Mouse (Mus musculus) embryonic facial prominence, embryonic 14.5 days (tissue): Measurements from ENCODE around the gene Rchy1. TPM values are rescaled to one million over a fixed set of nuclear protein-coding genes. Genes with fewer than 3 reads are reported as not detected.
A peak's percentile ranks its signal among the peaks of the same experiment; 100 is the strongest.

Experiments used
- ATAC-seq: fragments of 200-750 bp; cut with Nextera tagmentation; 2 replicates; pipeline ENCODE4 v1.8.0; 2017; ENCODE audit warnings: low read depth, moderate number of reproducible peaks, moderate TSS enrichment
- DNase-seq: peaks from one replicate; pipeline ENCODE4 v3.0.0-alpha.2; 2015; ENCODE audit warnings: low spot score
- H3K27ac ChIP-seq: fragments of 300-500 bp; sonication (generic); replicated peaks from 2 replicates; pipeline ENCODE4 v1.5.1; 2014; ENCODE audit warnings: low read depth, mild to moderate bottlenecking, low read length, moderate library complexity
- H3K27me3 ChIP-seq: fragments of 300-500 bp; sonication (generic); replicated peaks from 2 replicates; pipeline ENCODE4 v1.6.1; 2014; ENCODE audit warnings: low read length; ENCODE audit not compliant: control insufficient read depth, insufficient read depth
- H3K36me3 ChIP-seq: fragments of 300-500 bp; sonication (generic); 2 replicates; pipeline ENCODE4 v1.6.1; 2014; ENCODE audit warnings: low read length, mixed read lengths; ENCODE audit not compliant: control insufficient read depth, insufficient read depth
- H3K4me1 ChIP-seq: fragments of 300-500 bp; sonication (generic); 2 replicates; pipeline ENCODE4 v1.6.1; 2014; ENCODE audit warnings: antibody characterized with exemption, low read length; ENCODE audit not compliant: control insufficient read depth, insufficient read depth
- H3K4me2 ChIP-seq: fragments of 300-500 bp; sonication (generic); 2 replicates; pipeline ENCODE4 v1.6.1; 2014; ENCODE audit warnings: low read depth, mild to moderate bottlenecking, low read length, moderate library complexity, mixed read lengths
- H3K4me3 ChIP-seq: fragments of 300-500 bp; sonication (generic); 2 replicates; pipeline ENCODE4 v1.5.1; 2014; ENCODE audit warnings: low read depth, mild to moderate bottlenecking, low read length
- H3K9ac ChIP-seq: fragments of 300-500 bp; sonication (generic); 2 replicates; pipeline ENCODE4 v1.6.1; 2014; ENCODE audit warnings: low read depth, mild to moderate bottlenecking, low read length, moderate library complexity, mixed read lengths
- H3K9me3 ChIP-seq: fragments of 300-500 bp; sonication (generic); 2 replicates; pipeline ENCODE4 v1.6.1; 2016; ENCODE audit warnings: low read length; ENCODE audit not compliant: control insufficient read depth
- WGBS: fragments of 180-500 bp; shearing (Covaris S2); extraction: QIAGEN DNeasy Blood & Tissue Kit; methylation state at CpG from one replicate; pipeline ENCODE4 v1.1.7; 2014; 5-methylcytosine and 5-hydroxymethylcytosine counted together
- polyA plus RNA-seq: library from polyadenylated mRNA; unstranded; fragments of >200 nt; fragmentation: Nextera tagmentation; extraction: Ambion mirVana; gene quantifications from 2 replicates; pipeline ENCODE4 v1.2.1, GENCODE M21; 2014

The Rchy1 gene
- 38.7 and 40.4 TPM in 2 replicates for polyA plus RNA-seq

DNA sequence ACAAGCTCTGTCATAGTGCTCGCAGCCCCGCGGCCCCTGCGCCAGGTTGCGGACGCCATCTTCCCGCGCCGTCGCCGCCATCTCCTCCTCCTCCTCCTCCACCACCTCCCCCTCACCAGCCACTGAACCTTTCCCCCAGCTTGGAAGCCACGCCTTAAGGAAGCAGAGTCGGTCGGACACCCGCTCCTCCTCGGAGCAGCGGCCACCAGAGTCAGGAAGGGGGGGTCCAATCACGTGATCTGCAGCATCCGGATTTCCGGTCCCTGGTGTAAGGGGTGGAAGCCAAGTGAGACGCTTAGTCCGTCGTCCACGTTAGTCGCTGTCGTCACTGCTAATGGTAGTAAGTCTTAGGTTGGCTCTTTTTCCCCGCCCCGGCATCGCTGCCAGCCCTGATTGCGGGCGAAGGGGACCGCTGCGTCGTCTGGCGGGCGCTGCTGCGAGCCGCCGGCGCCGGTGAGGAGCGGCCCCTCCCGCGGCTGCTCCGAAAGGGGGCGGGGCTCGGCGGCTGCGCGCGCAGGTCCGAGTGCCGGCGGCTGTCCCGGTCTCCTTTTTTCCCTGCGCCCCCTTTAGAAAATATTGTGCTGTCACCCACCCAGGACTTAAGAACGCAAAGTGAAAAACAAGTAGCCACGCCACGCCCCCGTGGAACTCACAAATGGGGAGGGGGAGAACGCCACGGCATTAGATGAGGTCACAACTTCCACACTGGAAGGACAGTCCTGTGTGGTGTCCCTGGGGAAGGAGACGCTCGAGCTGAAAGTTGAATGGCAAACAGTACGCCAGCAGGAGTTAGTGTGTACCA lies at the start of gene Rchy1:
TSS of gene Rchy1 (minus strand) at position 430 of the 802 bp plus-strand sequence.
- Histone ChIP-seq H3K9ac (peak within 1 kb of the TSS; percentile 80), H3K4me3 (peak within 1 kb of the TSS; percentile 73), H3K27ac (peak within 1 kb of the TSS; percentile 96), H3K4me2 (peak within 1 kb of the TSS; percentile 58), H3K27me3 (no peaks in the 10 kb centered on the region), H3K36me3 (peaks cover 2% of the 10 kb centered on the region; the same call in 1 of the 2 replicates), H3K9me3 (no peaks in the 10 kb centered on the region), H3K4me1 (peaks cover 19% of the 10 kb centered on the region)
- peak; percentile 96 for ATAC-seq
- DNase-seq, result peak; percentile 98
- under 1% methylated on average over 56 of the region's 65 CpGs for WGBS

- Histone ChIP-seq H3K4me1 (no peaks in the 10 kb centered on the region), H3K4me3 (no peak overlapping the region), H3K4me2 (no peak overlapping the region), H3K27ac (no peak overlapping the region), H3K36me3 (no peaks in the 10 kb centered on the region), H3K9ac (no peak overlapping the region), H3K9me3 (no peaks in the 10 kb centered on the region), H3K27me3 (no peaks in the 10 kb centered on the region)
- ATAC-seq (peak; percentile 53; the same call in 1 of the 2 replicates), DNase-seq (peak; percentile 73)
- 58% methylated on average over 7 of the region's 7 CpGs for WGBS
These were observed 48.9 kb upstream of the Rchy1 start for GRCm38 (mm10) chr5:92011756-92012155.

DNA sequence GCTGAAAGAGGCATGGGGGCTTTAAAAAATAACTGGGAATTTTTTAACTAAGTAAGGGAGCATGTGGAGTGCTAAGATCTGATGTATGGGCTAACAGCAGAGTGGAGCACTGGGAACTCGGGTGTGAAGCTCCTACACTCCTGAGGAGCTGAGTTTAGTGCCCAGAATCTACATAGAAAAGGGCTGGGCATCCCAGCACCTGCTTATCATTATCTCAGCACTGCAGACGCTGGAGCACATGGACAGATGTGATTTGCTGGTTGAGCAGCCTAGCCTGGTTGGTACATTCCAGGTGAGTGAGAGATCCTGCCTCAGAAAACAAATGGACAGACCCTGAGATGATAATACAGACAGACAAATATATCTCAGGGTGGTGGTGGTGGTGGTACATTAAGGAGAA lies 47.0 kb upstream of the Rchy1 start:
- Histone ChIP-seq H3K36me3 (no peaks in the 10 kb centered on the region), H3K4me3 (no peak overlapping the region), H3K9ac (no peak overlapping the region), H3K4me2 (no peak overlapping the region), H3K27me3 (no peaks in the 10 kb centered on the region), H3K4me1 (no peaks in the 10 kb centered on the region), H3K9me3 (no peaks in the 10 kb centered on the region), H3K27ac (no peak overlapping the region)
- ATAC-seq (no peak), DNase-seq (no peak)
- 24% methylated on average over 2 of the region's 2 CpGs for WGBS

DNA sequence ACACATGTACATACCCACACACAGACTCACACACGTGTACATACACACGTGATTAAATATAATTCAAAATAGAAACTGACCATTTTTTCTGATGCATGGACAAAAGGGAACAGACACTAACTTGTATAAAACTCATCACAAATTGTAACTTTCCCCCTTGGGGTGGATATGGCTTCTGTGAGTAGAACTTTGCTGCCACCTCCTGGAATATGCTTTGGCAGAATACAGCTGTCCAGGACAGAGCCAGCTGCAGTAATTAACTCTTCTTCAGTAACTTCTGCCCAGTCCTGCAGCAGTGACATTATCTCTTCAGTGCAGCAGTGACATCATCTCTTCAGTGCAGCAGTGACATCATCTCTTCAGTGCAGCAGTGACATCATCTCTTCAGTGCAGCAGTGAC lies 40.1 kb upstream of the Rchy1 start:
- no peak overlapping the region for H3K27ac ChIP-seq
- no peak overlapping the region for H3K4me2 ChIP-seq
- no peaks in the 10 kb centered on the region for H3K27me3 ChIP-seq
- DNase-seq, result peak; percentile 62
- H3K9me3 ChIP-seq, result peaks cover 12% of the 10 kb centered on the region; the same call in 1 of the 2 replicates
- H3K36me3 ChIP-seq, result no peaks in the 10 kb centered on the region
- H3K4me1 ChIP-seq, result no peaks in the 10 kb centered on the region
- H3K9ac ChIP-seq, result no peak overlapping the region
- no peak overlapping the region for H3K4me3 ChIP-seq
- WGBS, result 61% methylated on average over 2 of the region's 2 CpGs
- ATAC-seq, result peak; percentile 68; the same call in 1 of the 2 replicates

GRCm38 (mm10) chr5:92000770-92001169 lies 37.9 kb upstream of the Rchy1 start:
- Histone ChIP-seq H3K9me3 (peaks cover 12% of the 10 kb centered on the region; the same call in 1 of the 2 replicates), H3K27ac (no peak overlapping the region), H3K4me1 (no peaks in the 10 kb centered on the region), H3K4me3 (no peak overlapping the region), H3K9ac (no peak overlapping the region), H3K4me2 (no peak overlapping the region), H3K27me3 (no peaks in the 10 kb centered on the region), H3K36me3 (no peaks in the 10 kb centered on the region)
- ATAC-seq (no peak), DNase-seq (no peak)
- WGBS, result 61% methylated on average over 2 of the region's 2 CpGs

DNA sequence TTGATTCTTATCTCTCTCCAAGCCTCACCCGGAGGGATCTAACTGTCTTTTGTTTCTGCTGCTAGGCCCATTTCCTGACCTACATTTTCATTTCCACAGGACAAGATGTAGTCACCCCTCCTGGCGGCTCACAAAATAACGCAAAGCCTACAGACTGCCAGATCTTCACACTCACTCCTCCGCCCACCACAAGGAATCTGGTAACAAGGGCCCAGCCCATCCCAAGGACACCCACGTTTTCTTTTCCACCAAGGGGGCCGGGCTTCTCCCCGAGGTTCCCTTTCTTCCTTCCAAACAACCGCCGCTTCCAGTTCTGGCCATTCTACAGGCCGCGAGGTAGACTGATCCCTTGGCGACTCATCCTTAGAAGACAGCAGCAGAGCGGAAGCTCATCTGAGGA lies 31.7 kb upstream of the Rchy1 start:
- Histone ChIP-seq H3K4me2 (no peak overlapping the region), H3K36me3 (no peaks in the 10 kb centered on the region), H3K27ac (no peak overlapping the region), H3K9ac (no peak overlapping the region), H3K4me1 (no peaks in the 10 kb centered on the region), H3K9me3 (peaks cover 12% of the 10 kb centered on the region; the same call in 1 of the 2 replicates), H3K4me3 (no peak overlapping the region), H3K27me3 (no peaks in the 10 kb centered on the region)
- ATAC-seq (no peak), DNase-seq (no peak)
- WGBS, result 60% methylated on average over 13 of the region's 13 CpGs

DNA sequence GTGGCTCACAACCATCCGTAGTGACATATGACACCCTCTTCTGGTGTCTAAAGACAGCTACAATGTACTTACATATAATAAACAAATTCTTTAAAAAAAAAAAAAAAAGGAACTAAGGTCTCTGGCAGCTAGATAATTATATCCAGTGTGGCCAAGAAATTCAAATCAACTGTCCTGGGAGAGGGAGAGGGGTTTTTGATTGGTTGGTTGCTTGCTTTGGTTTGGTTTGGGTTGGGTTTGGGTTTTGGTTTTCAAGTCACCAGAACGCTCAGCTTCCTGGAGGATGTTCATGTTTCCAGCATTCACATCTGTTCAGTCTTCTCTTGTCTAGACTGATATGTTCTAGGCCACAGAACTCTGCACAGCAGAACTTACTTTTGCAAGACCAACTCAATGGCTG lies 30.2 kb upstream of the Rchy1 start:
- Histone ChIP-seq H3K36me3 (no peaks in the 10 kb centered on the region), H3K4me2 (no peak overlapping the region), H3K27ac (no peak overlapping the region), H3K9ac (no peak overlapping the region), H3K27me3 (no peaks in the 10 kb centered on the region), H3K4me1 (no peaks in the 10 kb centered on the region), H3K9me3 (no peaks in the 10 kb centered on the region), H3K4me3 (no peak overlapping the region)
- ATAC-seq (no peak), DNase-seq (no peak)
- 84% methylated on average over 2 of the region's 2 CpGs for WGBS

DNA sequence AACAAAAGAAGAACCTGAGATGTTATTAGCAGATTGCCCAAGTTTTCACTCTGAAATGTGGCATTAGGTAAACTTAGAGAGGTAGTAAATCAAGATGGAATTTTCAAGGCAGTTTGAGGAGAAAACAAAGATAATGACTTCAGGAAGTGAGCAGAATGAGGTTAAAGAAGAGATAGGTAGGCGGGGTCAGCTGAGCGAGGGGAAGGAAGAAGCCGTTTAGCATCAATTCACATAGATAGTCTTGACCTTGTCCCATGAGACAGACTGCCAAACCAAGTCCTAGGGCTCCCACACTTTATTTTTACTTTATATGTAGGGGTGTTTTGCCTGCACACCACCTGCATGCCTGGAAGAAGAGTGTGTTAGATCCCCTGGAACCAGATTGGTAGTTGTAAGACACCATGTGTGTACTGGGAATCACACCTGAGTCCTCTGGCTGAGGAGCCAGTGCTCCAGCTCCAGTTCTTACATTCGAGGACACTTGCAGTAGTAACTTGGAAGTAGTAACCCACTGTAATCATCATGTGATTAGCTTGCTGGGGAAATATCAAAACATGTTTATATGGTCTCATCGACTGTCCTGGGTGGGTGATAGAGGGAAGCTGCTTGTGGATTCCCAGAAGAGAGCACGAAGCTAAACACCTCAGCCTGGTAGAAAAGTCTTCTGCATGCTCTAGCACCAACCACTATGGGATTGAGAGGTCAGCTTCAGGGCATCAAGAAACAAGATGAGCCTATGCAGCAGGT lies 28.5 kb upstream of the Rchy1 start:
- no peak overlapping the region for H3K27ac ChIP-seq
- no peak overlapping the region for H3K4me3 ChIP-seq
- no peaks in the 10 kb centered on the region for H3K4me1 ChIP-seq
- no peak overlapping the region for H3K4me2 ChIP-seq
- no peaks in the 10 kb centered on the region for H3K9me3 ChIP-seq
- no peaks in the 10 kb centered on the region for H3K36me3 ChIP-seq
- WGBS, result 80% methylated on average over 6 of the region's 6 CpGs
- H3K9ac ChIP-seq, result no peak overlapping the region
- H3K27me3 ChIP-seq, result no peaks in the 10 kb centered on the region
- DNase-seq (no peak), ATAC-seq (no peak)
